Mouse (Mus musculus): ENCODE results near the gene Oscp1.

Oscp1 gene

DNA sequence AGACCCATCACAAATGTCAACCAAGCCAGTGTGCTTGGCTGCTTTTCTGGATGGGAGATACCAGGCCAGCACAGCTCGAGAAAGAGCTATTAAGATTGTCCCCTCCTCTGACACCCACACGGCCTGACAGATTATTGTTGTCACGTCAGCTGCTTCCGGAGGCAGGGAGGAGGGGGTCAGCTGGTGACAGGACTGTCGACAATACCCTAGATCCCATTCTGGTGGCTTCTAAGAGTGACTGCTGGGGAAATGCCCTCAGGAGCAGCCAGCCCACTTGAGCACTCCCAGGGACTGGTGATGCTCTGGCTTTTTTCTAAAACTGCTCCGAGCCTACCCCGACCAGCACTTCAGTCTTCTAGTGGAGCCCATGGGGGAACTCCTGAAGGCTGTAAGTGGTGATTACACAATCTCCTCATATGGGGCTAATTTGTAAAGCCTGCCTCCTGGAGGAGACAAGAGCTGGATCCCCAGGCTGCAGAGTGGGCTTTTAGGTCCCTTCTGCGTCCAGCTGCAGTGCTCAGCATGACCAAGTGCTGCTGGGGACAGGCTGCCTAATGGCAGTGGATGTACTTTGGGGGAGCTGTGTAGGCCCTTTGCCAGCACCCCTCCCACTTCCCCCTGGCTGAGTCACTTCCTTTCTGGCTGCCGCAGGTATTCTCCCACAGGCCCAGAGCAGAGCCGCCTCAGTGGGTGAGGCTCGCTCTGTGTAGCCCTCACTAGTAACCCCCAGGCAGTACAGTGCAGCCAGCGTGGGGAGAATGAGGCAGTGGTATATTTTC lies 52.2 kb downstream of the Oscp1 start:
- peak; percentile 48 for DNase-seq (ENCODE audit: low read depth, low spot score)

- no peak for DNase-seq (ENCODE audit: low read depth, low spot score)
Observed at GRCm38 (mm10) chr4:126111153-126111549, 52.8 kb downstream of the Oscp1 start.

GRCm38 (mm10) chr4:126113243-126113642 lies 54.9 kb downstream of the Oscp1 start:
- DNase-seq (ENCODE audit: low read depth, low spot score): no peak

DNA sequence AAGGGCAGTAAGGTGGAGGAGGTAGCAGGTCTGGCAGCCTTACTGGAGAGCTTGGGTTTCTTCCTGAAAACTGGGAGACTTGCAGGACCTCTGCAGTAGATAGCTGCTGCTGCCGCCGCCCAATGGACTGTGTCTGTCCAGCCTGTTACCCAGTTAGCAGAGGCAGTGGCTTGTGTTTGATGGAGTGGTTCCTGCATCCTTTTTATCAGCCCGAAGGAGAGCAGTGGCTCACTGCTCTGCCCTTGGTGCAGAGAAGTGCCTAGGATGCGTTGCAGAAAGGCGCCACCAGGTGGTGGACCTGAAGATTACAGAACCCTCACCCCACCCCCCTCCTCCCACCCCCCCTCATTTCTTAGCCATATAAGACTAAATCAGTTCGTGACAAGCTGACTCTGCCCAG lies 55.6 kb downstream of the Oscp1 start:
- DNase-seq (ENCODE audit: low read depth, low spot score): peak; percentile 52

DNA sequence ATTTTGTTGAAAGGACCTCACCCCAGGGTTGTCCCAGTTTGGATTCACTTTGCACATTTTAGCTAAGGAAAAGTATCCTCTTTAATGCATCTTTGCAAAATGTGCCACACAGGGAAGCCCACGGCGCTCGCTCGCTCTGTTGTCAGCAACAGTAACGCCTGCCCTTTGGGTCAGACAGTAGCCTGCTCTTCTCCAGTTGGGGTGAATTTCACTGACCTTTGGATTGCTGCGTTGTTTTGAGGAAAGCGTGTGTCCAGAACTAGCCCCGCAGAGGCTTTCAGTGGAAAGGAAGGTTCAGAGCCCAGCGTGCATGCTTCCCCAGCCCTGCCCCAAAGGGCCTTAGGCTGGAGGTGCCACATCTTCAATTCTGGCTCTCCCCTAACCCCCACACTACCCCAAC lies 57.0 kb downstream of the Oscp1 start:
- no peak for DNase-seq (ENCODE audit: low read depth, low spot score)

GRCm38 (mm10) chr4:126115871-126116521 lies 57.6 kb downstream of the Oscp1 start:
- DNase-seq (ENCODE audit: low read depth, low spot score): no peak

DNA sequence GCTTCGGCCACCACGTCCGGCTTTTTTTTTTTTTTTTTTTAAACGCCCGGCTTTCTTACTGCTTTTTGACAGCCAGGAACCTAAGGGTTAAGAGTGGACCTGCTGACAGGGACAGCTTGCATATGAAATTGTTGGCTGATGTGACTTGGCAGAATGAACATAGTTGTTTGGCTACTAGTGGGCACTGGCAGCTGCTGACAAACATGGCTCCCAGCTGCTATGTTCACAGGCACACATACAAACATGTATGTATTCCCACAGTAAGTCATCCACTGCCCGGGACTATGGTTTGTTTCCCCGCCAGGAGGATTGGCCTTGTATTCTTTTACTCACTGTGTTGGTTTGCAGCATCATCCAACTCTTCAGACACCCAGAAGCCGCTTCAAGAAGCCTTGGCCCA lies 58.8 kb downstream of the Oscp1 start:
- no peak for DNase-seq (ENCODE audit: low read depth, low spot score)

DNA sequence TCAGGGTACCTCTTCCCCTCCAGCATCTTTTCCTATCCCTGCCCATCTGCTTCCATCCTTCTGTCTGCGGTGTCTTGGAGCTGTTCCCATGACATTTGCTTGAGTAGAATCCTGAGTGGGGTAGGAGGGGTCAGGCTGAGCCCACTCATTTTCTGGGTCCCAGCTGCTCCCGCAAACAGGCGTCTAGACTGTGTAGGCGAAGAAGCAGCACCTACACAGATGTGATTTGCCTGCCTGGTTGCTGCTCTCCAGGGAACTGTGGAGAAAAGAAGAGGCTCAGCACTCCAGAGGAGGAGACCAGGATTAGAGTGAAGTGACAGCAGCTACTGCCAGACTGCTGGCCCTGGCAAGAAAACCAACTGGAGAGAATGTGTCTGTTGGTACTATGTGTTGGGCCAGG lies 60.3 kb downstream of the Oscp1 start:
- no peak for DNase-seq (ENCODE audit: low read depth, low spot score)

GRCm38 (mm10) chr4:126119051-126119450 lies 60.7 kb downstream of the Oscp1 start:
- no peak for DNase-seq (ENCODE audit: low read depth, low spot score)

GRCm38 (mm10) chr4:126120052-126120451 lies 61.7 kb downstream of the Oscp1 start:
- DNase-seq (ENCODE audit: low read depth, low spot score): no peak

DNA sequence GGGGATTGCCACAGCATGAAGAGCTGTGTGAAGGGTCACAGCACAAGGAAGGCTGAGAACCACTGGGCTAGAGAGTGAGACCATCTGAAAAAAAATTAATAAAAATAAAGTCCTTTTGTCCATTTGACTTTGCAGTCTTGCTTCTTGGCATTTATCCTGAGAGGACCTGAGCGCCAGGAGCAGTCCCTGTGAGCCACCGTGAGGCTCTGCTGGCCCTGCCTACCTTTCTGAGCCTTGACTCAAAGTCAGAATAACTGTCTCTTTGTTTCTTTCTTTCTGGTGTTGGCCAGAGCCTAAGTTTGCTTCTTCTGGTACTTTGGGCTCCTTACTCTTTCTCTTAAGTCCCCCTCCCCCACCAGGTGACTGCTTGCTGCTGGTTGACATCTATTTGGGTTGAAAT lies 62.1 kb downstream of the Oscp1 start:
- no peak for DNase-seq (ENCODE audit: low read depth, low spot score)

DNA sequence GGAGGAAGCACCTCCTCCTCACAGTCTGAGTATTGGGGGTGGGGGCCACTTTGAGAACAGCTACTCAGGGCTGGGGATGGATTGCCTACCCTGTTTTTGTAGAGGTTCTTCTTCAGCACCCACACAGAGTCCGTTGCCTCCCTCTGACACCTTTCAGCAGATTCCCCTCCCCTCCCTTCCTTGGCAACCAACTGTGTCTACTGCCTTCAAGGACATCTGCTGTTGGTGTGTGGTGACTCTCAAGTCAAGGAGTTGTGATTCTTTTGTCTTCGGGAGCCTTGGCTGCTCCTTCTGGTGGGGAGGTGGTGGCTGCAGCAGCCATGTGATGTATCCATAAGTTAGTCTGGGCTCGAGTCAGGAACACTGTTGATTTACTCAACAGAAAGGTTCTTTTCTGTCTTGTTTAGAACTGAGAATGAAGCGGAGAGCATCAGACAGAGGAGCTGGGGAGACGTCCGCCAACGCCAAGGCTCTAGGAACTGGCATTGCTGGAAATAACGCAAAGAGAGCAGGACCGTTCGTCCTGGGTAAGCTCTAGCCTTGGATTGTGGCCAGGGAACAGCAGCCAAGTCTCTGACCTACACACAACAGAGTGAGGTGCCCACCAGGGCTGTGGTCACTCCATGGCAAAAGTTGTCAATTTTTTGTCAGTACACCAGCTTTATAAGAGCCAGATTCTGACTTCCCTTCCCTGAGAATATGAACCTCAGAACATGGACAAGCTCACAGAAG lies 65.1 kb downstream of the Oscp1 start:
- DNase-seq (ENCODE audit: low read depth, low spot score): no peak

DNA sequence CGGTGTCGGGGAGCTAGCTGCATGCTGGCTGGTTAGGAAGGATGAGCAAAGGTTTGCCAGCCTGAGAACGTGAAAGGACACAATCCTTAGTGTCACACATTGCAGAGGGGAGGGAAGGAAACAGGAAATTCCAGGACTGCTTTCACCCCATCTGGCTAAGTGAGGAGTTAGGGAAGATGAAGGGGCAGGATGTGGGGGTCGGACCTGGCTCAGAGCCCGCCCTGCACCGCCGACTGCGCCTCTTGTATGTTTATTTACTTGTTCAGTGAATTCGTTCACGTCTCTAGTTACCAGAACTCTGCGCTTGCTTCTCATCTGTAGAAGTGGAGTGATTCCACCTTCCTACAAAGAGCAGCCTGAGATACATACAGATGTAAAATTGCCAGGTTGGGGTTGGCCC lies 72.1 kb downstream of the Oscp1 start:
- DNase-seq (ENCODE audit: low read depth, low spot score): no peak

DNA sequence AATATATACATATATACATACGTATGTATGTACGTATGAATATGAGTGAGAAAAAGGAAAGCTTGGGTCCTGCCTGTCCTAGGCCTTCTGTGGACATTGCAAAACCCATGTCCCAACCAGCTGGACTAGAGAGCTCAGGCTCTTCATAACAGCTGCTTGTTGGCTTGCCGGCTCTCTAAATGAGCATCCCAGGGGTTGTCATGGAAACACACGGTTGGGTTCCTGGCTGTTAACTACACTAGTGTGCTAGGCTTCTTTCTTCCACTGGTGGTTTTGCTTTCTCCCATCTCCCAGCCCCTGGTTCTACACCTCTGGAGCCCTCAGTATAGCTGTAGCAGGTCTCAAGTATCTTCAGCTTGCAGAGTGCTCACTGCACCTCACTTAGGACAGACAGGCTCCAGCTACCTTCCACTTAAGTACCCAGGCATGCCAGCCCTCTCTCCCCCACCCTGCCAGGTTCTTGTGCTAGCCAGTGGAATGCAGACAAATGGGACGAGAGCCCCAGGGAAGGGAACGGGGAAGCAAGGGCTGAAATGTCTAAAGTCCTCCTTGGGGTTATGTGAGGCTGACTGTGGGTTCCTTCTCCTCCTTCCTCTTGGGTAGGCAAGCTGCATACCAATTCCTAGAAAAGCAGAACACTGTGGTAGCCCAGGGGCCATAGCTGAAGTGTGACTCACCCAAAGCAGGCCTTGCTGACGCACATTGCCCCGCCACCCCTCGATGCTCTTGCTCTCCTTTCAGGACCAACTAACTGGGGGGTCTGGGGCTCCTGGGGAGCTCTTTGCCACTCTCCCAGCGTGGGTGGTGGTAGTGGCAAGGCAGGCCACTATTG lies 73.1 kb downstream of the Oscp1 start:
- DNase-seq (ENCODE audit: low read depth, low spot score): peak; percentile 52

GRCm38 (mm10) chr4:126132636-126133264 lies 74.4 kb downstream of the Oscp1 start:
- no peak for DNase-seq (ENCODE audit: low read depth, low spot score)

- no peak for DNase-seq (ENCODE audit: low read depth, low spot score)
Observed at GRCm38 (mm10) chr4:126134236-126134635, 75.9 kb downstream of the Oscp1 start.

DNA sequence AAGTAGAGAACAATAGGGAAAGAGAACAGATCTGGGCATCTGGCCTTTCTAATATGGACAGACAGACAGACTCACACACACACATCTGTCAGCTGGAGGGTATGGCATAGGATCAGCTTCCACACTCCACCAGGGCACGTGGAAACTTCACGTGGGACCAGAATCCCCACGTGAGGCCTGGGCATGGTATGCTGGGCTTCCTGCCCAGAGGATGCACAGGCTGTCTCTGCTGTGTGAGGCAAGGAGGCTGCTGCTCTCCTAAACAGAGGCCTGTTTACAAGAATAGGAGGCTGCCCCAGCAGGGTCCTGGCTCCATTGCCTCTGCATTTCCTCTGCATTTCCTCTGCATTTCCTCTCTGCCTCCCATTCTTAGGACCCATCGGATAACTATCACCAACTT lies 76.3 kb downstream of the Oscp1 start:
- DNase-seq (ENCODE audit: low read depth, low spot score): no peak

GRCm38 (mm10) chr4:126137773-126138172 lies 79.4 kb downstream of the Oscp1 start:
- DNase-seq (ENCODE audit: low read depth, low spot score): no peak

DNA sequence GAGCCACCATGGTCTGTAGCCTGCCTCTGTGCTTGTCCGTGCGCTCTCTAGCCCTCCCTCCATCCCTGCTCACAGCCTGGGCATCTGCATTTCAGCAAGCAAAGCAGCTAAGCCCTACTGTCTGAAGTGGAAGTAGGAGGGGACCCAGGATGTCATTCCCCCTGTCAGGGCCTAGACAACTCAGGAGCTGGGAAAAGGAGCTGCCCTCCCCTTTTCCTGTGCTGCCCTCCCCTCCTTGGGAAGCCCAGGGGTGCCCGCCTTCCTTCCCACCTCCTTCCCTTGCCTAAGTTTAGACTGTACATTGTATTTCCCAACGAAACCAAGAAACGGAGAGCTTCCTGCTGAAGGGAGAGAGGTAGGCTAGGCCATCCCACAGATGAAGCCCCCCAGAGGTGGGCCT lies 82.7 kb downstream of the Oscp1 start:
- no peak for DNase-seq (ENCODE audit: low read depth, low spot score)
